Mouse (Mus musculus) embryo, embryonic 11.5 days (tissue): Measurements from ENCODE around the gene Serpinb9.
"Not testable (repeated sequence)": the region's sequence is repeated elsewhere in the genome, so short reads cannot be mapped to it uniquely, and the experiment has no call there.

Experiments
- DNase-seq: peaks from one replicate; pipeline ENCODE4 v3.0.0-alpha.2; 2012; ENCODE audit warnings: low read depth, low spot score

Serpinb9 gene

GRCm38 (mm10) chr13:33002950-33003349 is at the start of gene Serpinb9:
Gene Serpinb9 (plus strand): TSS chr13:33003250.
- DNase-seq: no peak

DNA sequence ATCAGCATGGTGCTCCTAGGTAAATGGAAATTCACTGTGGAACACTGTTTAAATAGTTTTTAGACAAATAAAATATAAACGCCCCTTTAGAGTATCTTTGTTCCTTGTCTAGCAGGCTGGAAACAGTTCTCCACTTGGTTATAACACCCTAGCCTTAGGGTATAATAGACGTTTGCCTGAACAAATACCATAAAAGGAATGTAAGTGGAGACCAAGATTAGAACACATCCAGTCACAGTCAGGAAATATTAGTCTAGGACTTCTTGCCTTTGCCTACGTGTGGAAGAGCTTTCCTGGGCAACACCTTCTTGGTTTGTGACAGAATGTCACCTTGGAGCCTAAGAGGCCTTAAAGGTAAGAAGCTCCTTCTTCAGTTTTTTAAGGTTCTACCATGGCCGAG is 46.5 kb upstream of the Serpinb9 start:
- no peak for DNase-seq

GRCm38 (mm10) chr13:32957917-32958316 is 45.1 kb upstream of the Serpinb9 start:
- DNase-seq: no peak

- DNase-seq: not testable (repeated sequence)
These were observed 44.5 kb upstream of the Serpinb9 start for GRCm38 (mm10) chr13:32958521-32958920.

GRCm38 (mm10) chr13:32963990-32964753 is 38.9 kb upstream of the Serpinb9 start:
- no peak for DNase-seq

DNA sequence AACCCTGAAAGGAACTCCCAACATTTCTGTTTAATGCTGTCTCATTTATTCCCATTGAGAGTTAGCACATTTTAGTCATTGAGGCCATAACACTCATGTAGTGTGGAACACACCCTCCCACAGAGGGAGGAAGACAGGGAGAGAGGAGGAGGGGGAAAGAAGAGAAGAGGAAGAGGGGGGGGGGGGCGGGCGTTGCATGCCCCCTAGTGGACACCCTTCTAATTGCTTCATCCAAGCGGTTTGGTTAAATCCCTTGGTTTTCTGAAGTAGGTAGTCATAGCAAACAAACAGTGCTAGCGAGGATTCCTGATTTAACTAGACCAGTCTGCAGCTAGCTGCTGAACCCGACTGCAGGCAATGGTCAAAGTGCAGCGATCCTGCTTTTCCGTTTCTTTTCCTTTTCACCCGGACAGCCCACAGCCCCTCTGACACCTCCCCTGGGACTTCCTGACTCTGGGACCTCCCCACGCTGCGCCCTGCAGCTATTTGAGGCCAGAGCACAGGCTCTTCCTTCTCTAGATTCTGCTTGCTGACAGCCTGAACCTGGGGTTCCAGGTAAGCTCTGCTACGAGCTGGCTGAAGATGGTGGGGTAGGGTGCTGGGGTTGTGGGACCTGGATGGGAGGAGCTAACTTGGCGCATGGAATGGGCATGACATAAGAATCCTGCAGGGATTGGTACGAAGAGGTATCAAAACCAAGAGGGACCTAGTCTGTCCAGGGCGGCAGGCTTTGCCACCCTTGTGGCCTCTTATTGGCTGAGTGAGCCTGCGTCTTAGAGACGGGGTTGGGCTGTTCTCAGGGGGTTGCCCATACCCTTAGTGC is 37.9 kb upstream of the Serpinb9 start, which contains the start of gene Serpinb6b:
TSS of gene Serpinb6b (plus strand) at position 221 of the 823 bp plus-strand sequence.
- DNase-seq: no peak

GRCm38 (mm10) chr13:32966116-32966515 is 36.9 kb upstream of the Serpinb9 start:
- DNase-seq: no peak

DNA sequence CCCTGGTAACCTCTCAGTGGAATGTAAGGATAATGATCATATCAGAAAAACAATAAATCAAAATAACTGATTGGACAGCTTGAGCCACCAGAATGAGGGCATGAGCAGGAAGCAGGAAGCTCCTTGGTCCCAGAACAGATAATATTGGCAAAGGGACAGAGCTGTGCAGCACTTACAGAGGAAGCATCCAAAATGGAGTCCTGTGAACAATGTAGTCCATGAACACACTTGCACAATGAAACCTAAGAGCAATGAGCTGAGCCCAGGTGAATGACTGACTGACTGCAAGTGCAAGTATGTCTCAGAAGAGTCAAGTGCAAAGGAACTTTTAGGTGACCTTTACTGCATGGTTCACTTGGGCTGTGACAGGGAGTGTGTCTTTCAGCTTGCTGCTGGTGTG is 35.8 kb upstream of the Serpinb9 start:
- no peak for DNase-seq

DNA sequence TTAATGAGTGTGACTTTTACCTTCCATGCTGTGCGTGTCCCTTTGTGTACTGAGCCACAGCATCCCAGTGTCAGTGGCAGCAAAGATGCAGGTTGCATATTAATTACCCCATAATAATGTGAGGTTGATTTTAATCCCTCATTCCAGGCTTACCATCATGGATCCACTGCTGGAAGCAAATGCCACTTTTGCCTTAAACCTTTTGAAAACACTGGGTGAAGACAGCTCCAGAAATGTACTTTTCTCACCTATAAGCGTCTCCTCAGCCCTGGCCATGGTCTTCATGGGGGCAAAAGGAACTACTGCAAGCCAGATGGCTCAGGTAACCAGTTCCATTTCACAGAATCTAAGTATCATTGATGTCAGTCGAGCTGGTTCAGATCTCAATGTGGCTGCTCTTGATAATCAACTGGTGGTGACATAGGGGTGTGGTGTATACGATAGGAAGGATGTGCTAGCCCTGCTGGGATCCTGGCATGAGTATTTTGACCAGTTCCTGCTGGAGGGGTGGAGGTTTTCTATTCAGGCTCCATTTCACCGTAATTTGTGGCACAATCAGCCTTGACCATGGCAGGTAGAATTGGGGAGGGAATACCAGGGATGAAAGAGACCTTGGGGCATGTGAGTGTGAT is 34.6 kb upstream of the Serpinb9 start:
- no peak for DNase-seq

GRCm38 (mm10) chr13:32968996-32969640 is 33.9 kb upstream of the Serpinb9 start:
- no peak for DNase-seq

DNA sequence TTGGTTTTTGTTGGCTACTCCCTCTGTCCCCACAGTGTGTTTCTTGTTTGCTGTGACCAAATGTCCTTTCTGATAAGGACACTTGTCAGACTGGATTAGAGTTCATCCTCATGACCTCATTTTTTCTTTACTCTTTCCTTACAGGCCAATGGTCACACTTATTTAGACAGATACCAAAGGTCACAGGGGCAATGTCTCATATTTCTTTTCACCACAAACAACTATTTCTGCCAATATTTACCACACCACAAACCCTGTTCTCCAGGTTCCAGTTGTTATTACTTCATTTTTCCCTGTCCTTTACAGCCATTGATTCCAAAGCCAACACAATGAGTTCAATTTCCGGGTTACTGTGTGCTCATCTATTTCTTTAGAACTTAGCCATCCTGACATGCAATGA is 33.4 kb upstream of the Serpinb9 start:
- DNase-seq: no peak

DNA sequence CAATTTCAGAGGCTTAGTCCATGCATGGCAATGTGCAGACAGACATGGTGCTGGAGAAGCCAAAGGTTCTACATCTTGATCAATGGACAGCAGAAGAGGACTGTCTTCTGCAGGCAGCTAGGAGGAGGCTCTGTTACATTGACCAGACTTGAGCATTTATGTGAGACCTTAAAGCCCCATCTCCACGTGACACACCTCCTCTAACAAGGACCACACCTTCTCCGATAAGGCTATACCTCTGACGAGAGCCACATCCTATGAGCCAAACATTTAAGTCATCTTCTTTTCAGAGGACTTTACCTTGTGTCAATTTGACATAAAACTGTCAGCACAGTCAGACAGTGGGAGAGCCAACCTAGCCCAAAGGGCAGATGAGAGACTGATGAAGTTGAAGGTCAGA is 32.3 kb upstream of the Serpinb9 start:
- no peak for DNase-seq

DNA sequence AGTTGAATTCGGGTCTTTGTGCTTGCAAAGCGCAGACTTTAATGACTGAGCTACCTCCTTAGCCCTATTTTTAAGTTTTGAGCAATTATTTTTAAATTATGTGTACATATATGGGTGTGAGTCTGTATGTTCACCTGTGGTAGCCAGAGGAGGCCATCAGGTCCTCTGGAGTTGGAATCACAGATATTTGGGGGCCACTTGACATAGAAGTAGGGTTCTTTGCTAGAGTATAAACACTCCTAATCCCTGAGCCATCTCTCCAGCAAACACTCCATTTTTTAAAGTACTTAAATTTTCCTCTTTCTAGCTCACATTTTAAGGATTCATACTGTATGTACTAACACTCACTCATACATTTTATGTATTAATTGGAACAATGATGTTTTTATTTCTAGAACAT is 28.8 kb upstream of the Serpinb9 start:
- DNase-seq: no peak

- DNase-seq: no peak
These were observed 28.1 kb upstream of the Serpinb9 start for GRCm38 (mm10) chr13:32974889-32975460.

- no peak for DNase-seq
These were observed 27.3 kb upstream of the Serpinb9 start for GRCm38 (mm10) chr13:32975710-32976109.

- DNase-seq: no peak
These were observed 20.5 kb upstream of the Serpinb9 start for GRCm38 (mm10) chr13:32982556-32983042.

DNA sequence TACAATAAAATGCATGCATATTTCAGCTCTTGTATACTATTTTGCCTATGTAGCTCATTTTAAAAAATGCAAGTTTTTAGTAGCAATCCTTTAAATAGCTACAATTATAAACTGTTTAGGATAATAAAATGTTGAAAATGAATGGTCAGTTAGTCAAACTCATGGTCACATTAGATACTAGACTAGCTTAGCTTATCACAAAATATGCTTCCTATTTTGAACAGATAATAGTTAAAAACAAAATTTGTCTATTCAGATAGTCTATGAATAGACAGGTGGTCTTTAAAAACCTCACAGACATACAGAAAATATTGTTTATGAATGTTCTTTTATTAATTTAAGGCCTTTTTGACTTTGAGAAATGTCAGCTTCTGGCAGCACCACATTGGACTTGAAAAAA is 16.8 kb upstream of the Serpinb9 start:
- DNase-seq: no peak

DNA sequence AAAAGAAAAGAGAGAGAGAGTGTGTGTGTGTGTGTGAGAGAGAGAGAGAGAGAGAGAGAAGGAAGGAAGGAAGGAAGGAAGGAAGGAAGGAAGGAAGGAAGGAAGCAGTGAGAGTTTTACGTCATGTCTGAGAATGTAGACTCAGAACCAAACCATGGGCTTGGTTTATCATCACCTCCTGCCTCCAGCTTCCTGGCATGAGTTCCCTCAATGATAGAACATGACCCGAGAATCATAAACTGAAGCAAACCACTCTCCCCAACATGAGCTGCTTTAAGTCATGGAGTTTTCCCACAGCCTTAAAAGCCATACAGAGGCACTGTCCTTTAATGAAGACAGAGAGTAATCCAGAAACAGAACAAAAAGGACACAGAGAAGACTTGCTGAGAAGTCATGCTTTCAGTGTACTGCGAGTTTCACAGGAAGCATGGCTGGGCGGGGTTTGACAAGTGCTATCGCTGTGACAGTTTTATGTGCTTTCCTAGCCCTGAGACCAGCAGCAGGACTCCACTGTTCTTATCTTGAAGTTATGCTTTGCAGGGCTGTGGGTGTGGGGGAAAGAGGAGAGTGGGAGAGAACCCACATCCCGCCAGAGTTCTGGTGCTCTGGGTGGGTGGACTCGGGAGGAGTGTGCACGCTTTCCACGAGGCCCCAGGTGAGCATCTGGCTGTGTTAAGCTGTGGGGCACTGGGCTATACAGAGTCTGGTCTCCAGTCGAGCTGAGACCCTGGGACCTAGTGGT is 9.7 kb upstream of the Serpinb9 start:
- DNase-seq: no peak

- no peak for DNase-seq
These were observed 9.2 kb upstream of the Serpinb9 start for GRCm38 (mm10) chr13:32993894-32994242.

DNA sequence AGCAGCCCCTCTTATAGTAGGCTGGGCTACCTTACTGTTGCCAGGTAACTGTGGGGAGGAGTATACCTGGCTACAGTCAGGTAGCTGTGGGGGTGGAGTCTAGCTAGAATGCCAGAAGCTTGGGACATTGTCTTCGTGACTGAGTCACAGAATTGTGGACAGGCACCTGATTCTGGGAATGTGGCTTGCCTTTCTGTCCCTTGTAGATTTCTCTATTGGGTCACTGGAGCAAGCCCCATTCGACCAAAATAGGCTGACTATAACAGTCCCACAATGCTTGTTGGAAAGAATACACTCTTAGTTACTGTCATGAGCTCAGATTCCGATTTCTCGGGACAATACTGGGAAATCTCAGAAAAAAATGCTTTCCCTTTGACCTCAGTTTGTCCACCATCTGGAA is 8.0 kb upstream of the Serpinb9 start:
- DNase-seq: no peak

- no peak for DNase-seq
These were observed 1.7 kb upstream of the Serpinb9 start for GRCm38 (mm10) chr13:33001341-33001740.
